Mouse (Mus musculus) cerebellum, adult 9-11 months (tissue): Measurements from ENCODE around the gene Kcnb1.

ENCODE experiments used
- DNase-seq: peaks from one replicate; pipeline ENCODE4 v3.0.0; 2022

The Kcnb1 gene

GRCm38 (mm10) chr2:167058814-167059387, 131.1 kb downstream of the Kcnb1 start:
- no peak for DNase-seq

GRCm38 (mm10) chr2:167058201-167058600, 131.8 kb downstream of the Kcnb1 start:
- DNase-seq: no peak

- no peak for DNase-seq
These were observed 133.0 kb downstream of the Kcnb1 start for GRCm38 (mm10) chr2:167056942-167057323.

- no peak for DNase-seq
These were observed 133.6 kb downstream of the Kcnb1 start for GRCm38 (mm10) chr2:167056210-167056941.

- DNase-seq: peak; percentile 18
These were observed 134.6 kb downstream of the Kcnb1 start for GRCm38 (mm10) chr2:167055386-167055785.

GRCm38 (mm10) chr2:167053127-167053844, 136.7 kb downstream of the Kcnb1 start:
- DNase-seq: no peak

GRCm38 (mm10) chr2:167048698-167049358, 141.1 kb downstream of the Kcnb1 start:
- no peak for DNase-seq

GRCm38 (mm10) chr2:167048223-167048622, 141.7 kb downstream of the Kcnb1 start:
- DNase-seq: no peak
